Mouse (Mus musculus) c-Kit-positive CD71-negative TER-119-negative erythroid progenitor cells, embryonic 14.5 days (primary cell): ENCODE measurements at regions not wholly inside any gene's neighbourhood (a gene's known extent, or its start where the extent isn't known, plus 50 kb on each side); places are given as distances from the start of the nearest gene placed in this dataset.
"Not testable (repeated sequence)": the region's sequence is repeated elsewhere in the genome, so short reads cannot be mapped to it uniquely, and the experiment has no call there.

ENCODE experiments used
- DNase-seq: peaks from one replicate; pipeline ENCODE4 v3.0.0-alpha.2; 2013; ENCODE audit warnings: low read depth

GRCm38 (mm10) chr7:125181548-125181947 lies 262.9 kb upstream of the Kdm8 start:
- no peak for DNase-seq

GRCm38 (mm10) chr7:125182266-125182665 lies 262.2 kb upstream of the Kdm8 start:
- DNase-seq, result no peak

GRCm38 (mm10) chr7:125183011-125183410 lies 261.5 kb upstream of the Kdm8 start:
- not testable (repeated sequence) for DNase-seq

GRCm38 (mm10) chr7:125185037-125185679 lies 259.3 kb upstream of the Kdm8 start:
- DNase-seq, result no peak

GRCm38 (mm10) chr7:125187011-125187740 lies 257.3 kb upstream of the Kdm8 start:
- DNase-seq, result peak; percentile 8

GRCm38 (mm10) chr7:125188986-125189385 lies 255.5 kb upstream of the Kdm8 start:
- no peak for DNase-seq

- no peak for DNase-seq
These were observed 254.4 kb upstream of the Kdm8 start for GRCm38 (mm10) chr7:125190067-125190466.

- DNase-seq, result no peak
These were observed 253.2 kb upstream of the Kdm8 start for GRCm38 (mm10) chr7:125191313-125191712.

GRCm38 (mm10) chr7:125211346-125211973 lies 233.0 kb upstream of the Kdm8 start:
- DNase-seq, result no peak

GRCm38 (mm10) chr7:125214036-125214435 lies 230.4 kb upstream of the Kdm8 start:
- no peak for DNase-seq

- DNase-seq, result no peak
These were observed 226.8 kb upstream of the Kdm8 start for GRCm38 (mm10) chr7:125217630-125218029.

GRCm38 (mm10) chr7:125222684-125223083 lies 221.8 kb upstream of the Kdm8 start:
- DNase-seq, result no peak

- no peak for DNase-seq
These were observed 209.6 kb upstream of the Kdm8 start for GRCm38 (mm10) chr7:125234911-125235310.

- no peak for DNase-seq
These were observed 207.4 kb upstream of the Kdm8 start for GRCm38 (mm10) chr7:125237026-125237425.

GRCm38 (mm10) chr7:125243021-125243420 lies 201.5 kb upstream of the Kdm8 start:
- DNase-seq, result no peak

GRCm38 (mm10) chr7:125248386-125248785 lies 196.1 kb upstream of the Kdm8 start:
- DNase-seq, result no peak

GRCm38 (mm10) chr7:125250385-125250784 lies 194.1 kb upstream of the Kdm8 start:
- no peak for DNase-seq

- no peak for DNase-seq
These were observed 193.4 kb upstream of the Kdm8 start for GRCm38 (mm10) chr7:125250970-125251585.

GRCm38 (mm10) chr7:125254302-125254701 lies 190.2 kb upstream of the Kdm8 start:
- no peak for DNase-seq

GRCm38 (mm10) chr7:125259016-125259415 lies 185.5 kb upstream of the Kdm8 start:
- no peak for DNase-seq

GRCm38 (mm10) chr7:125262133-125262532 lies 182.3 kb upstream of the Kdm8 start:
- DNase-seq, result no peak

- no peak for DNase-seq
These were observed 181.7 kb upstream of the Kdm8 start for GRCm38 (mm10) chr7:125262672-125263365.
